Mouse (Mus musculus) limb, embryonic 15.5 days (tissue): Measurements from ENCODE around the gene Kri1. TPM values are rescaled to one million over a fixed set of nuclear protein-coding genes. Genes with fewer than 3 reads are reported as not detected.
A peak's percentile ranks its signal among the peaks of the same experiment; 100 is the strongest.

ENCODE experiments used
- ATAC-seq: fragments of 200-750 bp; cut with Nextera tagmentation; 2 replicates; pipeline ENCODE4 v1.8.0; 2017; ENCODE audit warnings: low read depth, moderate TSS enrichment; ENCODE audit not compliant: insufficient number of reproducible peaks, low FRiP score, low TSS enrichment
- H3K27ac ChIP-seq: fragments of 300-500 bp; sonication (generic); 2 replicates; pipeline ENCODE4 v1.5.1; 2015; ENCODE audit warnings: moderate library complexity, mild to moderate bottlenecking, inconsistent platforms
- H3K27me3 ChIP-seq: fragments of 300-500 bp; sonication (generic); 2 replicates; pipeline ENCODE4 v1.6.1; 2015; ENCODE audit warnings: inconsistent platforms
- H3K36me3 ChIP-seq: fragments of 300-500 bp; sonication (generic); 2 replicates; pipeline ENCODE4 v1.6.1; 2015; ENCODE audit warnings: inconsistent platforms
- H3K4me1 ChIP-seq: fragments of 300-500 bp; sonication (generic); 2 replicates; pipeline ENCODE4 v1.6.1; 2015; ENCODE audit warnings: inconsistent platforms
- H3K4me2 ChIP-seq: fragments of 300-500 bp; sonication (generic); 2 replicates; pipeline ENCODE4 v1.6.1; 2015; ENCODE audit warnings: mild to moderate bottlenecking, inconsistent platforms
- H3K4me3 ChIP-seq: fragments of 300-500 bp; sonication (generic); 2 replicates; pipeline ENCODE4 v1.5.1; 2015; ENCODE audit warnings: mild to moderate bottlenecking, inconsistent platforms
- H3K9ac ChIP-seq: fragments of 300-500 bp; sonication (generic); 2 replicates; pipeline ENCODE4 v1.6.1; 2015; ENCODE audit warnings: inconsistent platforms
- H3K9me3 ChIP-seq: fragments of 300-500 bp; sonication (generic); 2 replicates; pipeline ENCODE4 v1.6.1; 2016; ENCODE audit warnings: inconsistent platforms
- WGBS: fragments of 180-500 bp; shearing (Covaris S2); methylation state at CpG from one replicate; pipeline ENCODE4 v1.1.7; 2015; 5-methylcytosine and 5-hydroxymethylcytosine counted together
- polyA plus RNA-seq: library from polyadenylated mRNA; unstranded; fragments of >200 nt; fragmentation: Nextera tagmentation; extraction: Ambion mirVana; gene quantifications from 2 replicates; pipeline ENCODE4 v1.2.1, GENCODE M21; 2015

Kri1 gene
- polyA plus RNA-seq, 1 experiment from 2014 or later: 18.4 TPM

GRCm38 (mm10) chr9:21288404-21289336 is 901 bp upstream of the Kri1 start:
- H3K27ac ChIP-seq: peak overlapping the region; percentile 91
- 0 out of 2 replicates have a peak overlapping the region, but pooled peaks have one; percentile 23 for H3K9ac ChIP-seq
- no peak for ATAC-seq
- H3K4me3 ChIP-seq: peak overlapping the region; percentile 81
- H3K4me1 ChIP-seq: peaks cover 34% of the 10 kb centered on the region
- 73% methylated on average over 13 of the region's 13 CpGs for WGBS
- no peaks in the 10 kb centered on the region for H3K9me3 ChIP-seq
- H3K36me3 ChIP-seq: peaks cover 15% of the 10 kb centered on the region
- H3K27me3 ChIP-seq: no peaks in the 10 kb centered on the region
- peak overlapping the region; percentile 69 for H3K4me2 ChIP-seq

DNA sequence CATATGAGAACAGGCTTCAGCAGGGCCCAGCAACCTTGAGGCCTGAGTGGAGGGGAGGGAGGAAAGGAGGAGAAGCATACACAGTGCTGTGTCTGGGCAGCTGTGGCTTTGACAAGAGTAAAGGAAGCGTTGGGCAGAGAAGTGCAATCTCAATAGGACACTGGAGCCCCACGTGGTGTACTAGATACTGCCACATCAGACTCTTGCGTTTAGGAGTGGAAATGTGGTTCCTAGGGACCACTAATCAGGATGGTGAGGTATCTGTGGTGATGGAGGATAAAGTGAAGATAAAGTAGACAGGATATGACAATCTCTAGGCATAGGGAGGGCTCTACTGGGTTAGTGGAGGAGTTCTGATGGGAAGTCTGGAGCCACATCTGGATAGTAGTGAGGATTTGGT is 1.0 kb downstream of the Kri1 start:
- Histone ChIP-seq H3K9me3 (no peaks in the 10 kb centered on the region), H3K36me3 (peaks cover 24% of the 10 kb centered on the region), H3K4me2 (peak overlapping the region; percentile 69), H3K9ac (peak overlapping the region; percentile 58; the same call in 1 of the 2 replicates), H3K27me3 (no peaks in the 10 kb centered on the region), H3K4me3 (peak overlapping the region; percentile 81), H3K4me1 (peaks cover 34% of the 10 kb centered on the region), H3K27ac (0 out of 2 replicates have a peak overlapping the region, but pooled peaks have one; percentile 4)
- no peak for ATAC-seq
- WGBS: 71% methylated on average over 3 of the region's 3 CpGs

DNA sequence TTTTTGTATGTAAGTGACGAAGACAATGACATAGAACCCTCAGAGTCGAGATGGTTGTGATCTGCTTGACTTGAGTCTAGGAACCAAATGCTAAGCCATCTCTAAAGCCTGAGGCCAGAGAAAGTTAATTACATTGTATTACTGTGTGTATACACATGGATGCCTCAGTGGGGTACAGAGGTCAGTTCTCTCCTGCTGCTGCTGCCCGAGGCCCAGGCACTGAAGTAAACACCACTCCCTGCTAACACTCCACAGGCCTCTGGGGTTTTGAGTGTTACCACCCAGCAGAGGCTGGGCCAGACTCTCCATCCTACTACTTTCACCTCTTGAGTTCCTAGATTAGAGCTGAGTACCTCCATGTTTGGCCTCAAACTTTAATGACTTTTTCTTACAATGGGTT is 3.8 kb downstream of the Kri1 start:
- ATAC-seq: no peak
- peaks cover 50% of the 10 kb centered on the region for H3K36me3 ChIP-seq
- H3K4me1 ChIP-seq: peaks cover 18% of the 10 kb centered on the region
- H3K27me3 ChIP-seq: no peaks in the 10 kb centered on the region
- H3K4me3 ChIP-seq: no peak overlapping the region
- no peak overlapping the region for H3K27ac ChIP-seq
- H3K4me2 ChIP-seq: no peak overlapping the region
- H3K9ac ChIP-seq: no peak overlapping the region
- 93% methylated on average over 3 of the region's 3 CpGs for WGBS
- no peaks in the 10 kb centered on the region for H3K9me3 ChIP-seq

- peaks cover 14% of the 10 kb centered on the region for H3K4me1 ChIP-seq
- no peak overlapping the region for H3K4me3 ChIP-seq
- no peaks in the 10 kb centered on the region for H3K9me3 ChIP-seq
- H3K27ac ChIP-seq: no peak overlapping the region
- peaks cover 53% of the 10 kb centered on the region for H3K36me3 ChIP-seq
- H3K27me3 ChIP-seq: no peaks in the 10 kb centered on the region
- H3K9ac ChIP-seq: no peak overlapping the region
- 89% methylated on average over 5 of the region's 5 CpGs for WGBS
- no peak for ATAC-seq
- H3K4me2 ChIP-seq: no peak overlapping the region
Observed at GRCm38 (mm10) chr9:21283591-21283990, 4.2 kb downstream of the Kri1 start.

DNA sequence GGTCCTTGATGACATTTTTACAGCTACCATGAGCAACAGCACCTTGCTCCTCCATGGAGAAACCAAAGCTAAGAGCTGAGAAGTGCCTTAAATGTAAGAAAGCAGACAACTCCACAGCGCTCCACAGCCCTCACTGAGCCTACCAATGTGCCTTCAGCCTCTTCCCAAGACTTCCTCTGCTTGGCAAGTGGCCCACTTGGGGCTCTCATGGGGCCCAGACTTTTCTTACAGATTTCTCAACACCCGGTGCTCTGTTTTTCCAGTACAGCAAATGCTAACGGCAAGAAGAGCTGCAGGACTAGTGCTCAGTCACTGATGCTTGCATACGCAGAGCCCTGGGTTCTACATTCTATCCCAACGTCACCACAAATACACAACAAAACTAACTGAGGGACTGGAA is 10.0 kb downstream of the Kri1 start:
- H3K27ac ChIP-seq: no peak overlapping the region
- WGBS: 91% methylated on average over 5 of the region's 5 CpGs
- H3K4me3 ChIP-seq: no peak overlapping the region
- H3K9ac ChIP-seq: no peak overlapping the region
- H3K27me3 ChIP-seq: no peaks in the 10 kb centered on the region
- H3K4me2 ChIP-seq: no peak overlapping the region
- no peak for ATAC-seq
- H3K36me3 ChIP-seq: peaks cover 89% of the 10 kb centered on the region
- no peaks in the 10 kb centered on the region for H3K9me3 ChIP-seq
- H3K4me1 ChIP-seq: no peaks in the 10 kb centered on the region

DNA sequence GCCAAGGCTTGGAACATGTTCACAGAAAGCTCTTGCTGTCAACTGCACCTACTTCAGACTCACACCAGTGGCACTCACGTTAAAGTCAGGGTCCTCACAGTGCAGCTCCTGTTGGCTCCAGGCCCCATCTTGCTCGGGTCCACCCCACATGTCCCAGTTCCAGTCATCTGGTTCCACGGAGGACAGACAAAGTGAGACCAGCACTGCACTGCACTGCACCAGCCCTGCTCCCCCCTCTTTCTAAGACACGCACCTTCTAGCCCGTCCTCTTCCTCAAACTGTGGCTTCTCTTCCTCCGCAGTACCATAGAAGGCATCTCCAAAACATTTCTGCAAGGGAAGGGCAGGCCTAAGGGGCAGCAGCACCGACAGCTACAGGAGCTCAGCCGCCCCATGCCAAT is 11.5 kb downstream of the Kri1 start:
- H3K4me1 ChIP-seq: no peaks in the 10 kb centered on the region
- peaks cover 94% of the 10 kb centered on the region for H3K36me3 ChIP-seq
- H3K27me3 ChIP-seq: no peaks in the 10 kb centered on the region
- no peak for ATAC-seq
- 88% methylated on average over 8 of the region's 8 CpGs for WGBS
- H3K27ac ChIP-seq: no peak overlapping the region
- no peak overlapping the region for H3K9ac ChIP-seq
- H3K4me3 ChIP-seq: no peak overlapping the region
- H3K9me3 ChIP-seq: no peaks in the 10 kb centered on the region
- no peak overlapping the region for H3K4me2 ChIP-seq

GRCm38 (mm10) chr9:21275727-21276126 is 12.0 kb downstream of the Kri1 start:
- H3K9ac ChIP-seq: no peak overlapping the region
- no peak overlapping the region for H3K4me2 ChIP-seq
- H3K36me3 ChIP-seq: peaks cover 94% of the 10 kb centered on the region
- H3K9me3 ChIP-seq: no peaks in the 10 kb centered on the region
- no peak overlapping the region for H3K4me3 ChIP-seq
- no peak overlapping the region for H3K27ac ChIP-seq
- no peaks in the 10 kb centered on the region for H3K27me3 ChIP-seq
- 87% methylated on average over 12 of the region's 12 CpGs for WGBS
- no peaks in the 10 kb centered on the region for H3K4me1 ChIP-seq
- ATAC-seq: no peak

GRCm38 (mm10) chr9:21275013-21275710 is 12.6 kb downstream of the Kri1 start:
- Histone ChIP-seq H3K9ac (no peak overlapping the region), H3K36me3 (peaks cover 96% of the 10 kb centered on the region), H3K4me3 (no peak overlapping the region), H3K4me2 (no peak overlapping the region), H3K9me3 (no peaks in the 10 kb centered on the region), H3K4me1 (no peaks in the 10 kb centered on the region), H3K27me3 (no peaks in the 10 kb centered on the region), H3K27ac (no peak overlapping the region)
- 80% methylated on average over 7 of the region's 7 CpGs for WGBS
- no peak for ATAC-seq

DNA sequence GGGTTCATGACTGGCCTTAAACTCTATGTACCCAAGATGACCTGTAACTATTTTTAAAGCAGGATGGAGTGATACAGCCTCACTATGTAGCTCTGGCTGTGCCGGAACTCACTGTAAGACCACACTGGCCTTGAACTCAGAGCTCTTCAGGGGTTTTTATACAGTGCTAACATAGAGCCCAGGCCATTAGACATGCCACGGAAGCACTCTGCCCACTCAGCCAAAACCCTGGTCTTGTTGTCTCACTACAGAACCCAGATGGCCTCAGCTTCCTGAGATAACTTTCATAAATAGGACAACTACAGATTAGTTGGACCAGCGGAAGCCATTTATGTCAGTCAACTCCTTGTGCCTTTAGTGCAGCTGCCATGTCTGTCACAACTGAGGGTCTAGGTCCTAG is 13.4 kb downstream of the Kri1 start:
- H3K36me3 ChIP-seq: peaks cover 93% of the 10 kb centered on the region
- WGBS: 90% methylated on average over 3 of the region's 3 CpGs
- H3K4me1 ChIP-seq: no peaks in the 10 kb centered on the region
- H3K9me3 ChIP-seq: no peaks in the 10 kb centered on the region
- H3K9ac ChIP-seq: no peak overlapping the region
- no peak overlapping the region for H3K4me2 ChIP-seq
- no peak overlapping the region for H3K27ac ChIP-seq
- ATAC-seq: no peak
- H3K4me3 ChIP-seq: no peak overlapping the region
- H3K27me3 ChIP-seq: no peaks in the 10 kb centered on the region

DNA sequence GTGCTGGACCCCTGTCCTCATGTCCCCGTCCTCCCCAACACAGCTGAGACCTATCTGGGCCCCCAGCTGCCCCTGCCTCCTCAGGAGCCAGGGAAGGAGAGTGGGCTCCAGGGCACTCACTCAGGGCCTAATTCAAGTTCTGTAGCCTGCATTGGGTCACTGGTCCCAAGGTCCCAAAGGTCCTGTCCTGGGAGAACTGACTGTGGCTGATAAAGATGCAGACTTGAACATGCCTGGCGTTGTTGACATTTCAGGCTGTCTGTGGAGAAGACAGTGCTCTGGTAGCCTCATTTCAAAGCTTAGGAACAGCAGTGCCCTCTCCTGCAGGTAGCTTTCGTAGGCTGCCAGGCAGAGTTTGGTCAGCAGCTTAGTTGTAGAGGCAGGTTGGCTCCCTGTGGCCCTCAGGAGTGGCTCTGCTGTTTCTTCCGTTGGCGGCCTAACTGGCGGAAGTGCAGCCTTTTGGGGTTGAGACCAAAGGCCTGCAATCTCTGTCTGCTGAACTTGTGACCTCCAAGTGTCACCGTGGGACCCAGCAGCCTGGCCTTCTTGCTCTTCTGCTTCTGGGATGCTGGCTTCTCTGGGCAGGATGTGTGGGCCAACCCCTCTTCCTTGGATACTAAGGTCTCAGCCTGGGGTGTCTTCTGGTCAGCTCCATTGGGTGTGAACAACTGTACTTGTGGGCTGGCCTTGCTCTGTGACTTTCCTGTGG is 14.1 kb downstream of the Kri1 start:
- no peaks in the 10 kb centered on the region for H3K9me3 ChIP-seq
- WGBS: 82% methylated on average over 7 of the region's 7 CpGs
- H3K4me1 ChIP-seq: no peaks in the 10 kb centered on the region
- H3K27ac ChIP-seq: no peak overlapping the region
- H3K4me3 ChIP-seq: no peak overlapping the region
- no peaks in the 10 kb centered on the region for H3K27me3 ChIP-seq
- H3K9ac ChIP-seq: no peak overlapping the region
- ATAC-seq: no peak
- peaks cover 93% of the 10 kb centered on the region for H3K36me3 ChIP-seq
- no peak overlapping the region for H3K4me2 ChIP-seq

- WGBS: 85% methylated on average over 8 of the region's 8 CpGs
- H3K4me1 ChIP-seq: no peaks in the 10 kb centered on the region
- no peak overlapping the region for H3K9ac ChIP-seq
- no peak overlapping the region for H3K27ac ChIP-seq
- H3K27me3 ChIP-seq: no peaks in the 10 kb centered on the region
- H3K9me3 ChIP-seq: no peaks in the 10 kb centered on the region
- H3K4me3 ChIP-seq: no peak overlapping the region
- H3K4me2 ChIP-seq: no peak overlapping the region
- peaks cover 97% of the 10 kb centered on the region for H3K36me3 ChIP-seq
- no peak for ATAC-seq
Observed at GRCm38 (mm10) chr9:21273094-21273493, 14.7 kb downstream of the Kri1 start.

DNA sequence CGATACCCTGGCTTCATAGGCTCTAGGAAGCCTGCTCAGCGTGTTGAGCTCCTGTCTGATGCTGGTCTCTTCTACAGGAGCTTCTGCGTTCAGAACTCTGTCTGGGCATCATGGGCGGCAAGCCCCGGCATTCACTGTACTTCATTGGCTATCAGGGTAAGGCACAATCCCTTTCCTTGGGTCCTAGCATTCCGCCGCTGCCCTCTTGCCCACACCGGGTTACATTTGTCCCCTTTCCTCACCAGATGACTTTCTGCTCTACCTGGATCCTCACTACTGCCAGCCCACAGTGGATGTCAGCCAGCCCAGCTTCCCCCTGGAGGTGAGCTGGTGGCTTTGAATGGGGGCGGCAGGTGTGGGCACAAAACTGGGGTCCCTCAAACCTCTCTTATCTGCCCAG is 15.4 kb downstream of the Kri1 start:
- H3K36me3 ChIP-seq: peaks cover 95% of the 10 kb centered on the region
- H3K9me3 ChIP-seq: no peaks in the 10 kb centered on the region
- H3K4me1 ChIP-seq: no peaks in the 10 kb centered on the region
- H3K4me2 ChIP-seq: no peak overlapping the region
- WGBS: 90% methylated on average over 9 of the region's 9 CpGs
- H3K27me3 ChIP-seq: no peaks in the 10 kb centered on the region
- H3K27ac ChIP-seq: no peak overlapping the region
- no peak overlapping the region for H3K9ac ChIP-seq
- no peak overlapping the region for H3K4me3 ChIP-seq
- no peak for ATAC-seq
